Mouse (Mus musculus) olfactory bulb, adult 2 months (tissue): ENCODE data around the gene Gm17428. TPM values are rescaled to one million over a fixed set of nuclear protein-coding genes. Genes with fewer than 3 reads are reported as not detected.

Source experiments
- H3K27ac ChIP-seq: fragments of 200-500 bp; 2 replicates; pipeline ENCODE4 v1.5.1; 2012; ENCODE audit warnings: low read depth, low read length; ENCODE audit not compliant: insufficient read depth
- H3K4me1 ChIP-seq: fragments of 200-500 bp; 2 replicates; pipeline ENCODE4 v1.6.1; 2012; ENCODE audit warnings: low read length; ENCODE audit not compliant: control insufficient read depth, insufficient read depth
- H3K4me3 ChIP-seq: fragments of 200-500 bp; 2 replicates; pipeline ENCODE4 v1.5.1; 2012; ENCODE audit warnings: mild to moderate bottlenecking, low read depth, low read length, moderate library complexity; ENCODE audit not compliant: insufficient read depth
- CTCF ChIP-seq: fragments of 200-500 bp; IDR thresholded peaks from 2 replicates; pipeline ENCODE4 v1.5.1; 2012; ENCODE audit warnings: low read depth, mild to moderate bottlenecking, low read length, moderate library complexity; ENCODE audit not compliant: insufficient read depth
- POLR2A ChIP-seq: fragments of 200-500 bp; IDR thresholded peaks from 2 replicates; pipeline ENCODE4 v1.6.1; 2012; ENCODE audit warnings: mild to moderate bottlenecking, low read depth, low read length, moderate library complexity; ENCODE audit not compliant: insufficient read depth
- WGBS: fragments of 180-500 bp; shearing (Covaris S2); methylation state at CpG from one replicate; pipeline ENCODE4 v1.1.7; 2018; 5-methylcytosine and 5-hydroxymethylcytosine counted together
- polyA plus RNA-seq: library from polyadenylated mRNA; stranded (reverse); fragments of >200 nt; gene quantifications from 2 replicates; pipeline ENCODE4 v1.2.4, GENCODE M21; 2012; ENCODE audit warnings: low replicate concordance; ENCODE audit not compliant: missing spikeins, insufficient read depth, insufficient read length

Gene Gm17428
- not detected in 2 replicates for polyA plus RNA-seq

- Histone ChIP-seq H3K27ac (no peak within 1 kb of the TSS), H3K4me3 (no peak within 1 kb of the TSS), H3K4me1 (peaks cover 28% of the 10 kb centered on the region)
- 92% methylated on average over 1 of the region's 1 CpGs for WGBS
- TF ChIP-seq CTCF (no peak), POLR2A (no peak)
Measured at GRCm38 (mm10) chr14:54976633-54977032, at the start of gene Gm17428. Gene Gm17428 (plus strand): TSS chr14:54976933.

GRCm38 (mm10) chr14:54927296-54927695 is 49.4 kb upstream of the Gm17428 start:
- WGBS: 23% methylated on average over 7 of the region's 7 CpGs
- no peak overlapping the region for H3K4me3 ChIP-seq
- TF ChIP-seq CTCF (no peak), POLR2A (no peak)
- peak overlapping the region; percentile 32 for H3K27ac ChIP-seq
- H3K4me1 ChIP-seq: peaks cover 45% of the 10 kb centered on the region

GRCm38 (mm10) chr14:54929801-54930200 is 46.9 kb upstream of the Gm17428 start:
- H3K4me1 ChIP-seq: peaks cover 45% of the 10 kb centered on the region
- TF ChIP-seq CTCF: no peak
- TF ChIP-seq POLR2A: no peak
- H3K4me3 ChIP-seq: no peak overlapping the region
- 36% methylated on average over 5 of the region's 5 CpGs for WGBS
- H3K27ac ChIP-seq: no peak overlapping the region

- Histone ChIP-seq H3K4me1 (peaks cover 40% of the 10 kb centered on the region), H3K4me3 (no peak overlapping the region), H3K27ac (no peak overlapping the region)
- no peak for TF ChIP-seq CTCF
- TF ChIP-seq POLR2A: no peak
- 20% methylated on average over 2 of the region's 2 CpGs for WGBS
Measured at GRCm38 (mm10) chr14:54930431-54930830, 46.3 kb upstream of the Gm17428 start.

GRCm38 (mm10) chr14:54932645-54933150 is 44.0 kb upstream of the Gm17428 start, which contains the start of gene Il25:
Gene Il25 (plus strand): TSS chr14:54932695.
- no peak within 1 kb of the TSS for H3K4me3 ChIP-seq
- H3K27ac ChIP-seq: no peak within 1 kb of the TSS
- TF ChIP-seq CTCF (no peak), POLR2A (no peak)
- WGBS: 50% methylated on average over 6 of the region's 6 CpGs
- H3K4me1 ChIP-seq: peaks cover 26% of the 10 kb centered on the region

GRCm38 (mm10) chr14:54935904-54936830 is 40.6 kb upstream of the Gm17428 start, which contains the start of gene Cmtm5:
Gene Cmtm5 (plus strand): TSS chr14:54936261.
- H3K27ac ChIP-seq: peak within 1 kb of the TSS; percentile 76
- 51% methylated on average over 8 of the region's 8 CpGs for WGBS
- H3K4me3 ChIP-seq: peak within 1 kb of the TSS; percentile 38

GRCm38 (mm10) chr14:54936831-54937160 is 39.9 kb upstream of the Gm17428 start:
- Histone ChIP-seq H3K4me3 (peak overlapping the region; percentile 38), H3K27ac (no peak overlapping the region), H3K4me1 (peaks cover 19% of the 10 kb centered on the region)
- no peak for TF ChIP-seq POLR2A
- no peak for TF ChIP-seq CTCF
- 72% methylated on average over 6 of the region's 6 CpGs for WGBS

More at GRCm38 (mm10) chr14:54935904-54936830, 40.6 kb upstream of the Gm17428 start, which contains the start of gene Cmtm5:
- TF ChIP-seq POLR2A (no peak), CTCF (no peak)
- peaks cover 19% of the 10 kb centered on the region for H3K4me1 ChIP-seq

GRCm38 (mm10) chr14:54937361-54938182 is 39.2 kb upstream of the Gm17428 start:
- TF ChIP-seq POLR2A (no peak), CTCF (no peak)
- WGBS: 81% methylated on average over 16 of the region's 16 CpGs
- Histone ChIP-seq H3K4me3 (peak overlapping the region; percentile 9), H3K4me1 (peaks cover 18% of the 10 kb centered on the region), H3K27ac (no peak overlapping the region)
